Mouse (Mus musculus): Measurements from ENCODE around the gene Sptssa.
"Not testable (repeated sequence)": the region's sequence is repeated elsewhere in the genome, so short reads cannot be mapped to it uniquely, and the experiment has no call there.

Sptssa gene

DNA sequence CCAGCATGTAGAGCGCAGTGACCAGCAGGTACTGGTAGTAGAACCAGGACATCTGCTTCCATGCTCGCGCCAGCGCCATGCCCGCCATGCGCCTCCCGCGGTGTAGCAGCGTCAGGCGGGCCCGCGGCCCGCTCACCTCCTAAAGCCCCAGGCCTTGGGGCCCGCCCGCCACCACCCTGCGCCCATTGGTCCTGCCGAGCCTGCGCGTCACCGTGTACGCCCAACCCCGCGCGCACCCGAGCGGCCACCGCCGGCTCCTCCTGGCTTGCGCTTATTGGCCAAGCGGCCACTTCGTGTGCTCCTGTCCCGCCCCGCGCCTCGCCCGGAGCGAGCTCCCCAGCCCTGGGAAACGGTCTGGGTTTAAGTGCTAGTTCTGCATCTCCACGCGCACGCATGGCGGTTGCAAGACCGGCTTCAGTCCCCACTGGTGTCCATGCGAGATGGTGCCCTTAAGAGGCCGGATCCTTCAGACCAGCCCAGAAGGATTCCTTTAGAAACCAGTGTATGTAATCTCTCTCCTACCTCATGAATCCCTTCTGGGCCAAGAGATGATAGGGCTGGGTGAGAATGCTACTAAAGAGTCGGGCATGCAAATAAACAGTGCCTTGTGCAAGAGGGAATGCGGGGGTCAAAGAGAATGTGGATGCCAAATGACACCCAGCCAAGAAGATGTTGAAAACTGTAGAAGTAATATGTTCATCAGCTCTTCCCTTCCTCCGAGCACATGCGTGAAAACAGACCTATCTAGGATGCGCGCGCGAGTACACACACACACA, at the start of gene Sptssa:
TSS of gene Sptssa (minus strand) at position 178 of the 776 bp plus-strand sequence.
- ATAC-seq (ENCODE audit: insufficient number of reproducible peaks, low FRiP score, low TSS enrichment), result peak; percentile 98

- ATAC-seq (ENCODE audit: insufficient number of reproducible peaks, low FRiP score, low TSS enrichment), result no peak
These were observed 43.0 kb upstream of the Sptssa start for GRCm38 (mm10) chr12:54699394-54699793.

- no peak for ATAC-seq (ENCODE audit: insufficient number of reproducible peaks, low FRiP score, low TSS enrichment)
These were observed 41.4 kb upstream of the Sptssa start for GRCm38 (mm10) chr12:54697791-54698250.

GRCm38 (mm10) chr12:54697003-54697597, 40.7 kb upstream of the Sptssa start:
- no peak for ATAC-seq (ENCODE audit: insufficient number of reproducible peaks, low FRiP score, low TSS enrichment)

GRCm38 (mm10) chr12:54696242-54697002, 40.0 kb upstream of the Sptssa start:
- ATAC-seq (ENCODE audit: insufficient number of reproducible peaks, low FRiP score, low TSS enrichment), result peak; percentile 68

DNA sequence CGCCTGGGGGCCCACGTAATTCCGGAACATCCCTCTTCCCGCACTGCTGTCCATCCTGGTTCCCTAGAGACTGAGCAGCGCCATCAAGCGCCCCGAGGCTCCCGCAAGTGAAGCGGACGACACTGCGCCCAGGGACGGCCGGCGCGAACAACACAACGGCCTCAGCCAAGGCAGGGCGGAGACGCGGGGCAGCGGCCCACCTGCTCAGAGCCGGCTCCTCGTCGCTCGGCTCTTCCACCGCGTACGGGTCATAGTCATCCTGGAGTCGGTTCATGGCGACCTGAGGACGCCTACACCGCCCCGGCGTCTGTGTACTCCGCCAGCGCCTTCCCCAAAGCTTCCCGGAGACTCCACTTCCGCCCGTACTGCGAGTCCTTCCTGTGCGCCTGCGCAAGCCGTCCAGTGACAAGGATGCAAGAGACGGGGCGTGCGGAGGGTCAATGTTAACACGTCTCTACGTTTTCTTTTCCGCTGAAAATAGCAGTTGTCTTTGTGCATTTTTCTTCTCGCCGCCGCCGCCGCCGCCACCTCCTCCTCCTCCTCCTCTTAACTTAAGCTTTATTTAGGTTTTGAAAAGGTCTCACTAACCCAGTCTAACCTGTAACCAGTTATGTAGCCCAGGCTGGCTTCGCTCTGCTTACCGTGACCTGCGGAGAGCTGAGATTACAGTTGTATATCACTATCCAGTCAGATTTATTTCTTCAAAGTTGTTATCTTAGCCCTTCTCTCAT, 39.3 kb upstream of the Sptssa start, which contains the start of gene Eapp:
TSS of gene Eapp (minus strand) at position 387 of the 731 bp plus-strand sequence.
- peak; percentile 93 for ATAC-seq (ENCODE audit: insufficient number of reproducible peaks, low FRiP score, low TSS enrichment)

- no peak for ATAC-seq (ENCODE audit: insufficient number of reproducible peaks, low FRiP score, low TSS enrichment)
These were observed 38.6 kb upstream of the Sptssa start for GRCm38 (mm10) chr12:54694847-54695510.

GRCm38 (mm10) chr12:54689082-54689481, 32.7 kb upstream of the Sptssa start:
- ATAC-seq (ENCODE audit: insufficient number of reproducible peaks, low FRiP score, low TSS enrichment), result no peak

DNA sequence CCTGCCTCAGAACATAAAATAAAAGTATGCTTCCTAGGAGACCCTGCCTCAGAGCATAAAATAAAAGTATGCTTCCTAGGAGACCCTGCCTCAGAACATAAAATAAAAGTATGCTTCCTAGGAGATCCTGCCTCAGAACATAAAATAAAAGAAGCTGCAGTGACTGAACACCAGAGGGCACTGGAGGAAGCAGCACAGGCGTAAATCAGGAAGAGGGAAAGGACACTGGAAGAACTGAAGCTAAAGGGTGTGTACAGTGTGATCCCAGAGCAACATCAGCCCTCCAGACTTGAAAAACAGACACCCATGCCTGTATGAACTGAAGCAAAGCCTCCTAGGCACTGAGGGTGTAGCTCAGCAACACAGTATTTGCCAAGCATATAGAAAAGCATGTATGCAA, 26.8 kb upstream of the Sptssa start:
- 0 out of 2 replicates have a peak, but pooled peaks have one; percentile 36 for ATAC-seq (ENCODE audit: insufficient number of reproducible peaks, low FRiP score, low TSS enrichment)

DNA sequence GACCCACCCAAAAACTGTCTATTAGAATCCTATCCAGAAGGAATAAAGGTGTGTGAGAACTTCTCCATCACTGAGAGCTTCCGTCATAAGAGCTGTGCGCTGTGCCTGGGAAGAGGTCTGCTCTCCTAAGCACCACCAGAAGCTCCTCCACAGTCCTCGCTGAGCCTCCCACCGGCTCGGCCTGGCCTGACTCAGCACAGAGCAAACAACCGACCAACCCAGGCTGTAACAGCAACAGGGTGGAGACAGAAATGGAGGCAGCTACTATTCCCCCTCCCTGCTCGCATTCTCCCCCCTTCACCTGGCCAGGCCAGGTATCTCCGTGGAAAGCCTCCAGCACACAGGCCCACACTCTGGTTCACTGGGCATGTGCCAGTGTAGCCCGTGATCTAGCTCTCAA, 20.3 kb upstream of the Sptssa start:
- no peak for ATAC-seq (ENCODE audit: insufficient number of reproducible peaks, low FRiP score, low TSS enrichment)

GRCm38 (mm10) chr12:54675396-54675795, 19.0 kb upstream of the Sptssa start:
- no peak for ATAC-seq (ENCODE audit: insufficient number of reproducible peaks, low FRiP score, low TSS enrichment)

- ATAC-seq (ENCODE audit: insufficient number of reproducible peaks, low FRiP score, low TSS enrichment), result no peak
These were observed 14.9 kb upstream of the Sptssa start for GRCm38 (mm10) chr12:54671262-54671661.

GRCm38 (mm10) chr12:54668141-54668540, 11.8 kb upstream of the Sptssa start:
- no peak for ATAC-seq (ENCODE audit: insufficient number of reproducible peaks, low FRiP score, low TSS enrichment)

DNA sequence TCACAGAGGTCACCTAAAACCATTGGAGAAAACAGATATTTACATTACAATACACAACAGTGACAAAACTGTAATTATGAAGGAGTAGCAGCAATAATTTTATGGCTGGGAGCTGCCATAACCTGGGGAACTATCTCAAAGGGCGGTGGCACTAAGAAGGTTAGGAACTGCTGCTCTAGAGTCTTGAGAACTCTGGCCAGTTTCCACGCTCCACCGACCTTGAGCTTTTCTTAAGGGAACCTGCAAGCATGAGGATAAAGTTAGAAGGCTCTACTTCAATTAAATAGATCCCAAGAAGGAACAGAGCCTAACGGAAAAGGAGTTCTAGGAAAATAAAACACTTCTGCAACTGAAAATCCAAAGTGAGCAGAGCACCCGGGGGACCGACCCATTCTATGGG, 9.2 kb upstream of the Sptssa start:
- ATAC-seq (ENCODE audit: insufficient number of reproducible peaks, low FRiP score, low TSS enrichment), result no peak

- not testable (repeated sequence) for ATAC-seq (ENCODE audit: insufficient number of reproducible peaks, low FRiP score, low TSS enrichment)
These were observed 5.1 kb upstream of the Sptssa start for GRCm38 (mm10) chr12:54661470-54661869.

DNA sequence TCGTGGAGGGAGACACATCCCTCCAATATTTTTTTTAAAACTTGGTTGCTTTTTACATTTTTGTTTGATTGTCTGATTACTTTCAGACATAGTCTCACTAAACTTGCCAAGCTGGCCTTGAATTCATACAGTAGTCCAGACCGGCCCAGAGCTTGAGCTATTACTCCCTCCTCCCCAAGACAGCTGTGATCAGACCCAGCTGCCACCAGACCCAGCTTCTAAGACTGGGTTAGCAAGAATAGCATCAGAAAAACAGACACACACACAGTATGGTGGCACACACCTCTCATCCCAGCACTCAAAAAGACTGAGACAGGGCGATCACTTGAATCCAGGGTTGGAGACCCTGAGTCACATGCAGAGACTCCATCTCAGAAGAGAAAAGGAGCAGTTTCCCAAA, 3.5 kb upstream of the Sptssa start:
- no peak for ATAC-seq (ENCODE audit: insufficient number of reproducible peaks, low FRiP score, low TSS enrichment)

DNA sequence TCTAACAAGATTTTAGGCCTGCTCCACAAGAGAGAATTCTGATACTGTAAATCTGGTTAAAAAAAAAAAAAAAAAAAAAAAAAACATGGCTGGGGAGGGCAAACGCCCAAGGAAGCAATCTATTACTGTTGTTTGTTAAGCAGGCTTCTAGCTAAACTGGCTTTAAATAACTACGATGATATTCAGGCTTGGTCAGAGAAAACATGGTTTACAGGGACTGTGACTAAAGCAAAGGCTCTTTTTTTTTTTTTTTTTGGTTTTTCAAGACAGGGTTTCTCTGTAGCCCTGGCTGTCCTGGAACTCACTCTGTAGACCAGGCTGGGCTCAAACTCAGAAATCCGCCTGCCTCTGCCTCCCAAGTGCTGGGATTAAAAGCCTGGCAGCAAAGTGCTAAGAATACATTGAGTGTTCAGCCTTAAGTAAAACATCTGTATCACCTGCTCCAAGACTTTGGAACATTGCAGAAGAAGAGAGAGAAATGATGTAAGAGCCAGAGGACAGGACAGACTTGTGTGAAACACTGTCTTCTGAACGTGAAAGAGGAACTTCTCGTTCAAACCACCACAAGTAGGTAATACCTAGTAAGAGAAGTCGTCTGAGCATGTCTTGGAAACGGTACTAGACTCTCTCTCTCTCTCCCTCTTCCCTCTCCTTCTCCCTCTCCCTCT, 2.2 kb upstream of the Sptssa start:
- ATAC-seq (ENCODE audit: insufficient number of reproducible peaks, low FRiP score, low TSS enrichment), result no peak

DNA sequence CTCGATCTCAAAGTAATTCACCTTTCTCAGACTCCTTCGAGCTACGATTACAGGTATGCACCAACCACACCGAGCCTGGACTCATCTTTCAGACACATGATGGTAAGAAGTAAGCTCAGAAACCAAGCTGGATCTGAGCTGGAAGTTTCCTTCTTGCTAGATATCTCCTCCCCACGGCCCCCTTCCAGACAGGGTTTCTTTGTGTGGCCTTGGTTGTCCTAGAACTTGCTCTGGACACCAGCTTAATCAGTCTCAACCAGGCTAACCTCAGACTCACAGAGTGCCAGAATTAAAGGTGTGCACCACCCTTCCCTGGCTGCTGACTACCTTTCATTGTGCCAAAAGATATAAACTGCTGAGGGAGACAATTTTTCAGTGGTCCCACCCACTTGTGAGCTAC, 1.6 kb upstream of the Sptssa start:
- no peak for ATAC-seq (ENCODE audit: insufficient number of reproducible peaks, low FRiP score, low TSS enrichment)

GRCm38 (mm10) chr12:54657226-54657625, 853 bp upstream of the Sptssa start:
- ATAC-seq (ENCODE audit: insufficient number of reproducible peaks, low FRiP score, low TSS enrichment), result no peak

All from cerebellum, adult (tissue).